Mouse (Mus musculus) liver, postnatal 0 days (tissue): Measurements from ENCODE around the gene Col6a4. TPM values are rescaled to one million over a fixed set of nuclear protein-coding genes. Genes with fewer than 3 reads are reported as not detected.

ENCODE experiments used
- ATAC-seq: fragments of 200-750 bp; cut with Nextera tagmentation; 2 replicates; pipeline ENCODE4 v1.8.0; 2017; ENCODE audit warnings: mild to moderate bottlenecking, moderate library complexity
- DNase-seq: peaks from one replicate; pipeline ENCODE4 v3.0.0-alpha.2; 2016
- H3K27ac ChIP-seq: fragments of 300-500 bp; sonication (generic); 2 replicates; pipeline ENCODE4 v1.5.1; 2014; ENCODE audit warnings: antibody characterized with exemption, moderate library complexity, mild to moderate bottlenecking, low read depth
- H3K27me3 ChIP-seq: fragments of 300-500 bp; sonication (generic); 2 replicates; pipeline ENCODE4 v1.6.1; 2014; ENCODE audit warnings: low read length, control low read depth, mixed read lengths; ENCODE audit not compliant: insufficient read depth
- H3K36me3 ChIP-seq: fragments of 300-500 bp; sonication (generic); replicated peaks from 2 replicates; pipeline ENCODE4 v1.6.1; 2014; ENCODE audit warnings: mild to moderate bottlenecking, control low read depth, low read length, moderate library complexity, mixed read lengths; ENCODE audit not compliant: insufficient read depth
- H3K4me1 ChIP-seq: fragments of 300-500 bp; sonication (generic); 2 replicates; pipeline ENCODE4 v1.6.1; 2014; ENCODE audit warnings: antibody characterized with exemption, mild to moderate bottlenecking, control low read depth; ENCODE audit not compliant: insufficient read depth
- H3K4me2 ChIP-seq: fragments of 300-500 bp; sonication (generic); 2 replicates; pipeline ENCODE4 v1.6.1; 2014; ENCODE audit warnings: low read depth, mild to moderate bottlenecking, low read length, moderate library complexity, mixed read lengths
- H3K4me3 ChIP-seq: fragments of 300-500 bp; sonication (generic); 2 replicates; pipeline ENCODE4 v1.5.1; 2014; ENCODE audit warnings: low read depth, low read length
- H3K9ac ChIP-seq: fragments of 300-500 bp; sonication (generic); replicated peaks from 2 replicates; pipeline ENCODE4 v1.6.1; 2014; ENCODE audit warnings: mild to moderate bottlenecking, moderate library complexity
- H3K9me3 ChIP-seq: fragments of 300-500 bp; sonication (generic); 2 replicates; pipeline ENCODE4 v1.6.1; 2016; ENCODE audit warnings: mild to moderate bottlenecking, control low read depth, low read length, mixed read lengths
- CTCF ChIP-seq: sonication (generic); IDR thresholded peaks from 2 replicates; pipeline ENCODE4 v1.5.1; 2016; ENCODE audit warnings: antibody characterized with exemption, low read depth
- EP300 ChIP-seq: IDR thresholded peaks from 2 replicates; pipeline ENCODE4 v1.6.1; 2016; ENCODE audit warnings: antibody characterized with exemption, low read depth, mild to moderate bottlenecking
- WGBS: fragments of 180-500 bp; shearing (Covaris S2); extraction: QIAGEN DNeasy Blood & Tissue Kit; methylation state at CpG from one replicate; pipeline ENCODE4 v1.1.7; 2014; ENCODE audit not compliant: insufficient replicate concordance; 5-methylcytosine and 5-hydroxymethylcytosine counted together
- polyA plus RNA-seq: library from polyadenylated mRNA; unstranded; fragments of >200 nt; fragmentation: Nextera tagmentation; extraction: Ambion mirVana; gene quantifications from 2 replicates; pipeline ENCODE4 v1.2.1, GENCODE M21; 2015

Gene Col6a4
- polyA plus RNA-seq, 1 experiment from 2014 or later, result not detected

DNA sequence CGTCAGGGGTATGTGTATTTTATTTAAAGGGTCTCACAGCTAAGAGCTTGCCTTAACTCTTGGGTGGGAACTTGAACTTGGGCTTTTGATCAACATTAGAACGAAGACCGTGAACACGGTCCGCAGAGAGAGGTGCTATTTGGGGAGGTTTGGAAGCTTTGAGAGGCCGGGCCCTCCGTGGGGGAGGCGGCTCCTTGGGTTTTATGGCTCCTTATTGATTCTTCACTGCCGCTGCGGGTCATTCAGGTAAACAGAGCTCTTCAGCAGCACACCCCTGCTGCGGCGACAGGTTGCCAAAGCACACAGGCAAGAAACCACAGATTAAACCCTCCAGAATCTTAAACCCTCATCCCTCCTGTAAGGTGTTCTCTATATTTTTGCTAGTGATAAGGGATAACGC, 119.7 kb downstream of the Col6a4 start:
- Histone ChIP-seq H3K4me3 (no peak overlapping the region), H3K4me1 (0 out of 2 replicates have a peak, but pooled peaks cover 3% of the 10 kb centered on the region), H3K9ac (no peak overlapping the region), H3K9me3 (no peaks in the 10 kb centered on the region), H3K36me3 (no peaks in the 10 kb centered on the region), H3K27ac (no peak overlapping the region), H3K4me2 (peak overlapping the region; percentile 43), H3K27me3 (no peaks in the 10 kb centered on the region)
- DNase-seq, result no peak
- TF ChIP-seq EP300 (no peak), CTCF (no peak)
- 22% methylated on average over 13 of the region's 13 CpGs for WGBS
- ATAC-seq, result no peak

DNA sequence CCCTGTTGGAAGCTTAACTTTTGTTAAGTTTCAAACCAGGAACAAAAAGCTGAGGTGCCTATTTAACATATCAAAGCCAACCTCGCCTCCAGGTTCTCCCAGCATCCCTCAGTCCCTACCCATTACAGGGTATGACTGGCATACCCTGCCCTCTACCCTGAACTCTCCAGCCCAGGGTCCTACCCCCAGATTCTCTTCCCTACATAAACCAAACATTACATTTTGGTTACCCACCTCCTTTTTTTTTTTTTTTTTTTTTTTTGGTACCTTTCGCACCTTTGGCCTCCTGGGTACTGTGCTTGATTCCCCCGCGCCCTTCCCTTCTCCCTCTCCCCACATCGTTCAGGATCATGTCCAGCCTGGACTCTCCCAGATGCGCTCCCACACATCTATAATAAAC, 120.3 kb downstream of the Col6a4 start:
- Histone ChIP-seq H3K27me3 (no peaks in the 10 kb centered on the region), H3K4me1 (0 out of 2 replicates have a peak, but pooled peaks cover 3% of the 10 kb centered on the region), H3K4me3 (no peak overlapping the region), H3K36me3 (no peaks in the 10 kb centered on the region), H3K9ac (no peak overlapping the region), H3K4me2 (no peak overlapping the region), H3K9me3 (no peaks in the 10 kb centered on the region), H3K27ac (no peak overlapping the region)
- 59% methylated on average over 6 of the region's 6 CpGs for WGBS
- ATAC-seq, result no peak
- no peak for TF ChIP-seq CTCF
- no peak for TF ChIP-seq EP300
- DNase-seq, result no peak

DNA sequence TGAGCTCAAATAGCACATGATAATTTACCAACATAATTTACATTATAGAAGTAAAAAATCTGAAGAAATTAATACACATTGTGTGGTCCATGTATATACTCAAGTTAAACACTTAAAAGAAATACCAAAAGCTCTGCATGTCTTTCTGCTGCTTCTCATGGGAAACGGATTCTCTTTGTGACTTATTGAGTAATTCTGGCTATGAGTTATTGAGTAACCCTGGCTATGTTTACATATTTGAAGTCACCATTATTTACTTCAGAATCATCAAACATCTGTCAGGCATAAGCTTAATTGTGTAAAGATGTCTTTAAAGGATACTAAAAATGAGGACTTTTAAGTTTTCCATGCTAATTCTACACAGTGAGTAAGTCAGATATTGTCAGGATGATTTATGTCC, 122.8 kb downstream of the Col6a4 start:
- H3K4me2 ChIP-seq, result no peak overlapping the region
- 0 out of 2 replicates have a peak, but pooled peaks cover 3% of the 10 kb centered on the region for H3K4me1 ChIP-seq
- DNase-seq (no peak), ATAC-seq (no peak)
- 38% methylated on average over 1 of the region's 1 CpGs for WGBS
- no peaks in the 10 kb centered on the region for H3K27me3 ChIP-seq
- no peak overlapping the region for H3K4me3 ChIP-seq
- no peaks in the 10 kb centered on the region for H3K9me3 ChIP-seq
- no peak overlapping the region for H3K27ac ChIP-seq
- no peaks in the 10 kb centered on the region for H3K36me3 ChIP-seq
- no peak overlapping the region for H3K9ac ChIP-seq
- no peak for TF ChIP-seq CTCF
- no peak for TF ChIP-seq EP300

- Histone ChIP-seq H3K9me3 (no peaks in the 10 kb centered on the region), H3K36me3 (no peaks in the 10 kb centered on the region), H3K9ac (no peak overlapping the region), H3K4me3 (no peak overlapping the region), H3K27me3 (no peaks in the 10 kb centered on the region), H3K4me2 (no peak overlapping the region), H3K27ac (no peak overlapping the region), H3K4me1 (0 out of 2 replicates have a peak, but pooled peaks cover 3% of the 10 kb centered on the region)
- ATAC-seq (no peak), DNase-seq (no peak)
- TF ChIP-seq CTCF, result no peak
- TF ChIP-seq EP300, result no peak
- WGBS, result 83% methylated on average over 3 of the region's 3 CpGs
Observed at GRCm38 (mm10) chr9:105972031-105972430, 124.6 kb downstream of the Col6a4 start.

- Histone ChIP-seq H3K9ac (no peak overlapping the region), H3K36me3 (no peaks in the 10 kb centered on the region), H3K4me2 (no peak overlapping the region), H3K27ac (no peak overlapping the region), H3K27me3 (no peaks in the 10 kb centered on the region), H3K4me3 (no peak overlapping the region), H3K9me3 (no peaks in the 10 kb centered on the region), H3K4me1 (0 out of 2 replicates have a peak, but pooled peaks cover 3% of the 10 kb centered on the region)
- TF ChIP-seq EP300, result no peak
- no peak for TF ChIP-seq CTCF
- ATAC-seq, result no peak
- WGBS, result 83% methylated on average over 14 of the region's 14 CpGs
- DNase-seq, result no peak
Observed at GRCm38 (mm10) chr9:105971351-105971894, 125.2 kb downstream of the Col6a4 start.

DNA sequence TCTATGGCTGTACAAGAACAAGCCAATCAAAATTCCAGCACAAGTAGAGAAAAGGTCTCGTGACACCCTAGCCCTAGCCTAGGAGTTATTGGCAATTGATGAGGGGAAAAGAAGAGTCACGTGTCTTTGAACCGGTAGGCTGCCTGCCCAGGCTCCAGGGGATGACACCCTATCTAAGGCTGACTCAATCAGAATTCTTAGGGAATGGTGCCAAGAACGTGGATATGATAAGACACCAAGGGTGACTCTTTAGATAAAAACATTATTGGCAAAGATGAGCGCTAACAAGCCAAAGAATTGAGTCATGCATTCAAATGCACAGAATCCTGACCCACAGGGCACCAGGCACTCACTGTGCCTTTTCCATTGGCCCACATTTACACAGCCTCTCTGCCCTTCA, 125.7 kb downstream of the Col6a4 start:
- Histone ChIP-seq H3K4me2 (no peak overlapping the region), H3K27ac (no peak overlapping the region), H3K27me3 (no peaks in the 10 kb centered on the region), H3K4me3 (no peak overlapping the region), H3K36me3 (no peaks in the 10 kb centered on the region), H3K9me3 (no peaks in the 10 kb centered on the region), H3K4me1 (0 out of 2 replicates have a peak, but pooled peaks cover 3% of the 10 kb centered on the region), H3K9ac (no peak overlapping the region)
- no peak for ATAC-seq
- WGBS, result 75% methylated on average over 5 of the region's 5 CpGs
- DNase-seq, result no peak
- TF ChIP-seq EP300, result no peak
- TF ChIP-seq CTCF, result no peak

DNA sequence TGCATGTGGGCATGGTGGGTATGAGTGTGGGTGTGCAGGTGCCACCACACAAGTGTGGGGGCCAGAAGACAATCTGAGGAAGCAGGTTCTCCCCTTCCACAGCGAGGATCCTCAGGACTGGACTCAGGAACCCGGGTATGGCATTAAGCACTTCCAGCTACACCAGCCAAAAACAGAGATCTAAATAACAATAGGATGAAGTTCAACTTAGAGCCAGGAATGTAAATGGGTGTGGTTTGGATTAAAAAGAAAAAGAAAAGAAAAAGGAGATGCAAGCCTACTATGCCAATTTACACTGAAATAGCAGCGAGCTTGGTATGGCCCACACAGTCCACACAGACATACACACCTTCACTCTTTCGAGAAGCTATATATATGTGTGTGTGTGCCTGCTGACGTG, 128.6 kb downstream of the Col6a4 start:
- no peak overlapping the region for H3K9ac ChIP-seq
- DNase-seq (no peak), ATAC-seq (no peak)
- no peaks in the 10 kb centered on the region for H3K36me3 ChIP-seq
- no peak overlapping the region for H3K27ac ChIP-seq
- no peaks in the 10 kb centered on the region for H3K27me3 ChIP-seq
- H3K4me3 ChIP-seq, result no peak overlapping the region
- no peaks in the 10 kb centered on the region for H3K9me3 ChIP-seq
- 64% methylated on average over 5 of the region's 5 CpGs for whole genome bisulfite sequencing
- no peak overlapping the region for H3K4me2 ChIP-seq
- H3K4me1 ChIP-seq, result no peaks in the 10 kb centered on the region
- TF ChIP-seq CTCF, result no peak
- TF ChIP-seq EP300, result no peak
